Mouse (Mus musculus) left cerebral cortex, postnatal 4 days (tissue): Measurements from ENCODE around the gene Foxred2. TPM values are rescaled to one million over a fixed set of nuclear protein-coding genes. Genes with fewer than 3 reads are reported as not detected.

Source experiments
- total RNA-seq, 2 experiments: library from RNA; stranded (reverse); gene quantifications; 2 replicates each; pipeline ENCODE4 v1.2.3; 2021

Gene Foxred2
- total RNA-seq, 2 experiments from 2014 or later: 19.1 to 20.3 TPM

Other genes with a start within 250 kb of the Foxred2 start
- under 1 TPM in 1 of 2 experiments, not detected in 1; 0.22 TPM for gene Apol9b, start 227.7 kb downstream of the Foxred2 start, total RNA-seq
- gene Apol8, start 199.7 kb downstream of the Foxred2 start, total RNA-seq: under 1 TPM; 0.48 to 0.97 TPM
- 10 to 100 TPM; 59.5 to 63.4 TPM for gene Myh9, start 114.5 kb downstream of the Foxred2 start, total RNA-seq
- 10 to 100 TPM; 91.0 to 92.4 TPM for gene Txn2, start 27.7 kb downstream of the Foxred2 start, total RNA-seq
- gene Eif3d, start 14.1 kb upstream of the Foxred2 start, total RNA-seq: 100 to 1,000 TPM; 130 to 141 TPM
- gene Cacng2, start 163.3 kb upstream of the Foxred2 start, total RNA-seq: 10 to 100 TPM; 36.0 to 36.7 TPM
- 10 to 100 TPM; 39.9 to 41.0 TPM for gene Ift27, start 217.4 kb upstream of the Foxred2 start, total RNA-seq
- under 1 TPM; 0.40 to 0.89 TPM for gene Pvalb, start 249.7 kb upstream of the Foxred2 start, total RNA-seq